Mouse (Mus musculus): ENCODE results near the gene Usp37. TPM values are rescaled to one million over a fixed set of nuclear protein-coding genes. Genes with fewer than 3 reads are reported as not detected.
"Not testable (repeated sequence)": the region's sequence is repeated elsewhere in the genome, so short reads cannot be mapped to it uniquely, and the experiment has no call there.

The Usp37 gene
- polyA plus RNA-seq, 1 experiment from 2014 or later: 22.1 TPM

GRCm38 (mm10) chr1:74396456-74397222 is 147.4 kb downstream of the Usp37 start:
- Histone ChIP-seq H3K4me1 (ENCODE audit: control insufficient read depth in 2 of 2, insufficient read depth in 2 of 2, low read length in 2 of 2) (peaks cover 4 to 20% of the 10 kb centered on the region in 2 experiments; a peak in 3 of 4 replicates), H3K9ac (ENCODE audit: low read length) (peak overlapping the region; percentile 60), H3K4me3 (ENCODE audit: control insufficient read depth in 1 of 2, insufficient read depth in 1 of 2, low read depth in 1 of 2, low read length in 2 of 2) (peak overlapping the region; percentile 29 to 47), H3K4me2 (ENCODE audit: low read length) (peak overlapping the region; percentile 91), H3K36me3 (ENCODE audit: control insufficient read depth, insufficient read depth, low read length) (peaks cover 26% of the 10 kb centered on the region), H3K27ac (replicated peaks in 1 of 2; ENCODE audit: control insufficient read depth in 1 of 2, insufficient read depth in 1 of 2, low read depth in 2 of 2, low read length in 2 of 2) (peak overlapping the region; percentile 81 to 92)
- ATAC-seq (ENCODE audit: insufficient number of reproducible peaks, insufficient read depth, low FRiP score, low read depth); H3K27me3 ChIP-seq (ENCODE audit: control insufficient read depth, insufficient read depth, low read length); H3K9me3 ChIP-seq (ENCODE audit: control insufficient read depth, low read length): not testable (repeated sequence)
- 6% methylated on average over 11 of the region's 12 CpGs for WGBS

GRCm38 (mm10) chr1:74395290-74395689 is 148.8 kb downstream of the Usp37 start:
- no peak overlapping the region for H3K4me3 ChIP-seq (ENCODE audit: control insufficient read depth in 1 of 2, insufficient read depth in 1 of 2, low read depth in 1 of 2, low read length in 2 of 2)
- H3K27me3 ChIP-seq (ENCODE audit: control insufficient read depth, insufficient read depth, low read length): no peaks in the 10 kb centered on the region
- 79% methylated on average over 11 of the region's 13 CpGs for WGBS
- H3K9me3 ChIP-seq (ENCODE audit: control insufficient read depth, low read length): no peaks in the 10 kb centered on the region
- H3K36me3 ChIP-seq (ENCODE audit: control insufficient read depth, insufficient read depth, low read length): peaks cover 26% of the 10 kb centered on the region
- no peak overlapping the region for H3K4me2 ChIP-seq (ENCODE audit: low read length)
- no peak for ATAC-seq (ENCODE audit: insufficient number of reproducible peaks, insufficient read depth, low FRiP score, low read depth)
- no peak overlapping the region for H3K27ac ChIP-seq (replicated peaks in 1 of 2; ENCODE audit: control insufficient read depth in 1 of 2, insufficient read depth in 1 of 2, low read depth in 2 of 2, low read length in 2 of 2)
- H3K9ac ChIP-seq (ENCODE audit: low read length): no peak overlapping the region
- peaks cover 10 to 26% of the 10 kb centered on the region in 2 experiments for H3K4me1 ChIP-seq (ENCODE audit: control insufficient read depth in 2 of 2, insufficient read depth in 2 of 2, low read length in 2 of 2)

GRCm38 (mm10) chr1:74394858-74395257 is 149.2 kb downstream of the Usp37 start:
- Histone ChIP-seq H3K4me1 (ENCODE audit: control insufficient read depth in 2 of 2, insufficient read depth in 2 of 2, low read length in 2 of 2) (peaks cover 13 to 28% of the 10 kb centered on the region in 2 experiments), H3K4me3 (ENCODE audit: control insufficient read depth in 1 of 2, insufficient read depth in 1 of 2, low read depth in 1 of 2, low read length in 2 of 2) (no peak overlapping the region), H3K4me2 (ENCODE audit: low read length) (no peak overlapping the region), H3K9me3 (ENCODE audit: control insufficient read depth, low read length) (no peaks in the 10 kb centered on the region), H3K36me3 (ENCODE audit: control insufficient read depth, insufficient read depth, low read length) (peaks cover 26% of the 10 kb centered on the region), H3K27me3 (ENCODE audit: control insufficient read depth, insufficient read depth, low read length) (no peaks in the 10 kb centered on the region), H3K27ac (replicated peaks in 1 of 2; ENCODE audit: control insufficient read depth in 1 of 2, insufficient read depth in 1 of 2, low read depth in 2 of 2, low read length in 2 of 2) (no peak overlapping the region), H3K9ac (ENCODE audit: low read length) (no peak overlapping the region)
- no peak for ATAC-seq (ENCODE audit: insufficient number of reproducible peaks, insufficient read depth, low FRiP score, low read depth)
- WGBS: 91% methylated on average over 15 of the region's 15 CpGs

- peaks cover 17 to 33% of the 10 kb centered on the region in 2 experiments for H3K4me1 ChIP-seq (ENCODE audit: control insufficient read depth in 2 of 2, insufficient read depth in 2 of 2, low read length in 2 of 2)
- no peak overlapping the region for H3K4me2 ChIP-seq (ENCODE audit: low read length)
- ATAC-seq (ENCODE audit: insufficient number of reproducible peaks, insufficient read depth, low FRiP score, low read depth): no peak
- no peaks in the 10 kb centered on the region for H3K27me3 ChIP-seq (ENCODE audit: control insufficient read depth, insufficient read depth, low read length)
- H3K36me3 ChIP-seq (ENCODE audit: control insufficient read depth, insufficient read depth, low read length): peaks cover 26% of the 10 kb centered on the region
- H3K4me3 ChIP-seq (ENCODE audit: control insufficient read depth in 1 of 2, insufficient read depth in 1 of 2, low read depth in 1 of 2, low read length in 2 of 2): no peak overlapping the region
- no peaks in the 10 kb centered on the region for H3K9me3 ChIP-seq (ENCODE audit: control insufficient read depth, low read length)
- no peak overlapping the region for H3K27ac ChIP-seq (replicated peaks in 1 of 2; ENCODE audit: control insufficient read depth in 1 of 2, insufficient read depth in 1 of 2, low read depth in 2 of 2, low read length in 2 of 2)
- H3K9ac ChIP-seq (ENCODE audit: low read length): no peak overlapping the region
- WGBS: 85% methylated on average over 9 of the region's 9 CpGs
Observed at GRCm38 (mm10) chr1:74394311-74394710, 149.8 kb downstream of the Usp37 start.

- Histone ChIP-seq H3K9me3 (ENCODE audit: control insufficient read depth, low read length) (no peaks in the 10 kb centered on the region), H3K36me3 (ENCODE audit: control insufficient read depth, insufficient read depth, low read length) (peaks cover 26% of the 10 kb centered on the region), H3K9ac (ENCODE audit: low read length) (peak overlapping the region; percentile 100), H3K4me2 (ENCODE audit: low read length) (no peak overlapping the region), H3K4me1 (ENCODE audit: control insufficient read depth in 2 of 2, insufficient read depth in 2 of 2, low read length in 2 of 2) (peaks cover 19 to 33% of the 10 kb centered on the region in 2 experiments), H3K4me3 (ENCODE audit: control insufficient read depth in 1 of 2, insufficient read depth in 1 of 2, low read depth in 1 of 2, low read length in 2 of 2) (no peak overlapping the region), H3K27ac (replicated peaks in 1 of 2; ENCODE audit: control insufficient read depth in 1 of 2, insufficient read depth in 1 of 2, low read depth in 2 of 2, low read length in 2 of 2) (no peak overlapping the region), H3K27me3 (ENCODE audit: control insufficient read depth, insufficient read depth, low read length) (no peaks in the 10 kb centered on the region)
- 88% methylated on average over 9 of the region's 9 CpGs for WGBS
- no peak for ATAC-seq (ENCODE audit: insufficient number of reproducible peaks, insufficient read depth, low FRiP score, low read depth)
Observed at GRCm38 (mm10) chr1:74393697-74394096, 150.4 kb downstream of the Usp37 start.

- Histone ChIP-seq H3K4me3 (ENCODE audit: control insufficient read depth in 1 of 2, insufficient read depth in 1 of 2, low read depth in 1 of 2, low read length in 2 of 2) (peak overlapping the region; percentile 89 to 95), H3K4me2 (ENCODE audit: low read length) (peak overlapping the region; percentile 99), H3K27ac (replicated peaks in 1 of 2; ENCODE audit: control insufficient read depth in 1 of 2, insufficient read depth in 1 of 2, low read depth in 2 of 2, low read length in 2 of 2) (peak overlapping the region in 1 of 2 experiments; percentile 100; a peak in 2 of 4 replicates), H3K9me3 (ENCODE audit: control insufficient read depth, low read length) (no peaks in the 10 kb centered on the region), H3K4me1 (ENCODE audit: control insufficient read depth in 2 of 2, insufficient read depth in 2 of 2, low read length in 2 of 2) (peaks cover 19 to 33% of the 10 kb centered on the region in 2 experiments), H3K9ac (ENCODE audit: low read length) (peak overlapping the region; percentile 100), H3K36me3 (ENCODE audit: control insufficient read depth, insufficient read depth, low read length) (peaks cover 26% of the 10 kb centered on the region), H3K27me3 (ENCODE audit: control insufficient read depth, insufficient read depth, low read length) (no peaks in the 10 kb centered on the region)
- WGBS: 49% methylated on average over 7 of the region's 7 CpGs
- no peak for ATAC-seq (ENCODE audit: insufficient number of reproducible peaks, insufficient read depth, low FRiP score, low read depth)
Observed at GRCm38 (mm10) chr1:74393010-74393409, 151.1 kb downstream of the Usp37 start.

- Histone ChIP-seq H3K27me3 (ENCODE audit: control insufficient read depth, insufficient read depth, low read length) (no peaks in the 10 kb centered on the region), H3K27ac (replicated peaks in 1 of 2; ENCODE audit: control insufficient read depth in 1 of 2, insufficient read depth in 1 of 2, low read depth in 2 of 2, low read length in 2 of 2) (peak overlapping the region; percentile 96 to 100), H3K4me3 (ENCODE audit: control insufficient read depth in 1 of 2, insufficient read depth in 1 of 2, low read depth in 1 of 2, low read length in 2 of 2) (peak overlapping the region; percentile 89 to 95), H3K4me1 (ENCODE audit: control insufficient read depth in 2 of 2, insufficient read depth in 2 of 2, low read length in 2 of 2) (peaks cover 21 to 36% of the 10 kb centered on the region in 2 experiments), H3K9me3 (ENCODE audit: control insufficient read depth, low read length) (no peaks in the 10 kb centered on the region), H3K4me2 (ENCODE audit: low read length) (peak overlapping the region; percentile 99), H3K36me3 (ENCODE audit: control insufficient read depth, insufficient read depth, low read length) (peaks cover 26% of the 10 kb centered on the region), H3K9ac (ENCODE audit: low read length) (peak overlapping the region; percentile 100)
- 2% methylated on average over 14 of the region's 16 CpGs for WGBS
- no peak for ATAC-seq (ENCODE audit: insufficient number of reproducible peaks, insufficient read depth, low FRiP score, low read depth)
Observed at GRCm38 (mm10) chr1:74392446-74392994, 151.6 kb downstream of the Usp37 start.

Data from heart, embryonic 14.5 days (tissue).